Mouse (Mus musculus) ovary, postnatal 10 days (tissue): ENCODE data around the gene Mapk8ip2.

Experiments used
- DNase-seq: peaks from one replicate; pipeline ENCODE4 v3.0.0; 2022; ENCODE audit warnings: low spot score

Gene Mapk8ip2

DNA sequence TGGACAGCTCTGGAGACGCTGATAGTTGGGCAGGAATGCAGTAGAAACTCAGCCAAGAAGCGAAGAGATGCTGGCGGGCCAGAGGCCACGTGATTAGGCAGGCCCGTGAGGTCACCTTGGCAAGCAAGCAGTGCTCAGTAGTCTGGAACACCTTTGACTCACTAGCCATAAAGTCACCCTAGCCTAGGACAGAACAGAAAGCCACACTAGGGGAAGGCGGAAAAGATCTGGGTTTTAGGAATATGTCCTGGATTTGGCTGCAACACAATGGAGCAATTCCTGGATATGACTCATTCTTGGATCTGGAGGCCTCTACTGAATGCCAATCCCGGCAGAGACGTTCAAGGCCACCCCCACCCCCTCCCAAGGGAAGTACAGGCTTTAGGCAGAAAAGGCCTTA, 26.9 kb downstream of the Mapk8ip2 start:
- DNase-seq, result no peak

DNA sequence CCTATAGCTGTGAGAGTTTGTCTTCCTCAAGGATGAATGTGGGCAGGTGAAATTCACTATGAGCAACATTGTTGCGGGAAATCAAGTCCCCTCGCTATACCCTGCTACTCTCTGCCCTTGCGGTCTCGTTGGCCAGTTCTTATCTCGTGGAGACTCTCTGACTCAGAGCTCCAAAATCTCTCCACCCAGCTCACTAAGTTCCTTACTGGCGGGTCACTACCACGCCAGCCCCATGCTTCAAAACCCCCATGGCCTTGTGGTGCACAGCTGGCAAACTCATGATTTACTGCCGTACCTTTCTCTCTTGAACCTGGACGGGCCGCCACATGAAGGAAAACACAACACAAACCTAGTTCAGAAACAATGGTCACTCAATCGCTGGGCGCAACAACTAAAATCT, 34.5 kb downstream of the Mapk8ip2 start:
- no peak for DNase-seq

DNA sequence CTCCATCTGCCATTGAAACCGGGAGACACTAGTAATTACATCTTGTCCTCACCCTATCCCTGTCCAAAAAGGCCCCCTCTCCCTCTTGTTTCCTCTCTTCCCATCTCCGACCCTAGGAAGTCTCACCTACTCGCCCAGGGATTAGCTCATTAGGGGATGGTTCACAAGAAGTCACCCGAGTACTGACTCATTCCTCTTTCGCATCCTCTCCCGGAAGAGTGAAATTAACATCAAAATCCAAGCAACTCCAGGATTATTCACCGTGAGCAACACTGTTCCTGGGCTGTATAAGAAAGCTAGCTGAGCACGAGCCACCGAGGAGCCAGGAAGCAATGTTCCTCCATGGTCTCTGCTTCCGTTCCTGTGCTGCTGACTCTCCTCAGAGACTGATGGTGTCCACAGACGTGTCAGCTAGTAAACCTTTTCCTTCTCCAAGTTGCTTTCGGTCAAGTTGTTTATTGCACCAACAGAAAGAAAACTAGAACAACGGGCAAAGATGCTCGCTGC, 35.0 kb downstream of the Mapk8ip2 start:
- no peak for DNase-seq

DNA sequence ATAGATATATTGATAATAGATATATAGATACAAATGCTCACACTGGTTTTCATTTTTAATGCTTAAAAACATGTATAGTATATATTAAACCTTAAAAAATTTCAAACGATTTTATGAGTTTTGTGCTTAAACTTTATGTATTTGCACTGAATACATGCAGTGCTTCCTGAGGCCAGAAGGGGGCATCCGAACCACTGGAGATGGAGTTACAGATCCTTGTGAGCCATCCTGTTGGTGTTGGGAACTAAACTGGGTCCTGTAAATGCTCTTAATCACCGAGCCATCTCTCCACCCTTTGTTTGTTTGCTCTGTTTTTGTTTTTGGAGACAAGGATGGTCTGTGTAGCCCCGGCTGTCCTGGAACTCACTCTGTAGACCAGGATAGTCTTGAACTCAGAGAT, 41.3 kb downstream of the Mapk8ip2 start:
- no peak for DNase-seq

DNA sequence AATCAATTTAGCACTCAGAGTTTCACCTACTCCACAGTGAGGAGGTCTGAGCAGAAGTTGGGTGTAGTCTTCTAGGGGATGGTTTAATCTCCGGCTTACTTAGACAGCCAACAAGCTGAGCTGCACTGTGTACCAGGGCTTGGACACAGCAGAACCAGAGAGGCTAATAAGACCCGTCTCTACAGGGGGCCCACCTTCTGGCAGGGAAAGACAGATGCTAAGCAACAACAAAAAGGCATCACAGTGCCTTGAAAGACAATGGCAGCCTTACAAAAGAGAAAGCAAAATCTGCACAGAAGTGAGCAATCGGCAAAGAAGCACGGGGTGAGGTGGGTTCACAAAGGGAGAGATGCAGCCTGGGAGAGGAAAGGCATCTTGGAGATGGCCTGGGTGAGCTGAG, 42.4 kb downstream of the Mapk8ip2 start:
- DNase-seq, result no peak

DNA sequence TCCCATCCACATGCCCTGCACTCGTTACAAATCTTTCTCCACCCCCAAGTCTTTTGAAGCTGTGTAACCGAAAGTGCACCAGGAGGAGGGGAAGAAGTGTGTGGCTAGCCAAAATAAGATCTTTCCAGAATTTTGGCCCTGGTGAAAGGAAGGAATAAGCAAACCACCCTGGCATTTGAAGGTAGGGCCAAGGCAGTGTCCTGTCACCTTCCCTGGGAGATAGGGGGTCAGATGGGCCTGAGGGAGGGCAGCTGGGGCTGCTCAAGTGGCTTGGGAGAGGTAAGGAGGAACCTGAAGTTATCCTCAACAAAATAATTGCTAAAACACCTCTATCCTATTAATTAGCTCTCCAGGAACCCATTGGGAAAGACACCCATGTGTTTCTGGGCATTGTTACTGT, 43.1 kb downstream of the Mapk8ip2 start:
- no peak for DNase-seq

DNA sequence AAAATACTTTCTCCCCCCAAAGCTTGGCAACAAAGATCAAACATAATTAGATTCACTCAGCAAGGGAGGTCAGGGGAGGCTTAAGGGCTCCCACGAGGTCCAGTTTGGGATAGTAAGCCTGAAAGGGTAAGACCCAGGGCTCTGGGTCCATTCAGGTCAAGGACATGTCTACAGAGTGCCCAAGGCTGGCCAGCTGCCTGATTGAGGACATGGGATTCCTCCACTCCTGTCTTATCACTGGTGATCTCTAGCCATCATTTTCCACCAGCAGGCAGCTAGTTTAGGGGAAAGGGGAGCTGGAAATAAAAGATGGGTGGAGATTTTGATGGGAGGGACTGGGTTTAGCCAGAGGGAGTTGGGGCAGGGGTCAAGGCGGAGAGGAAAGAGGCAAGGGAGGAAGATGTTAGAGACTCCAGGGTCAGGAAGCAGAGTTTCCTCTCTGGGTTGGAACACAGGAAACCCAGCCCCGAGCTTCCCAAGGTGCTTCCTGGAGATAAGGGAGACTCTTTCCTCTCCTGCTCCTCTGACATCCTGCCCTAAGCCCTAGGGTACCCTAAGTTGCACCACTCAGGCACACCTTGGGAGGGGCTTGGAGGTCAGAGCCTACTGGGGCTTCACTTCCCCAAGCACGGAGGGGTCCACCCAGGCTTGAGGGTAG, 43.8 kb downstream of the Mapk8ip2 start:
- no peak for DNase-seq

DNA sequence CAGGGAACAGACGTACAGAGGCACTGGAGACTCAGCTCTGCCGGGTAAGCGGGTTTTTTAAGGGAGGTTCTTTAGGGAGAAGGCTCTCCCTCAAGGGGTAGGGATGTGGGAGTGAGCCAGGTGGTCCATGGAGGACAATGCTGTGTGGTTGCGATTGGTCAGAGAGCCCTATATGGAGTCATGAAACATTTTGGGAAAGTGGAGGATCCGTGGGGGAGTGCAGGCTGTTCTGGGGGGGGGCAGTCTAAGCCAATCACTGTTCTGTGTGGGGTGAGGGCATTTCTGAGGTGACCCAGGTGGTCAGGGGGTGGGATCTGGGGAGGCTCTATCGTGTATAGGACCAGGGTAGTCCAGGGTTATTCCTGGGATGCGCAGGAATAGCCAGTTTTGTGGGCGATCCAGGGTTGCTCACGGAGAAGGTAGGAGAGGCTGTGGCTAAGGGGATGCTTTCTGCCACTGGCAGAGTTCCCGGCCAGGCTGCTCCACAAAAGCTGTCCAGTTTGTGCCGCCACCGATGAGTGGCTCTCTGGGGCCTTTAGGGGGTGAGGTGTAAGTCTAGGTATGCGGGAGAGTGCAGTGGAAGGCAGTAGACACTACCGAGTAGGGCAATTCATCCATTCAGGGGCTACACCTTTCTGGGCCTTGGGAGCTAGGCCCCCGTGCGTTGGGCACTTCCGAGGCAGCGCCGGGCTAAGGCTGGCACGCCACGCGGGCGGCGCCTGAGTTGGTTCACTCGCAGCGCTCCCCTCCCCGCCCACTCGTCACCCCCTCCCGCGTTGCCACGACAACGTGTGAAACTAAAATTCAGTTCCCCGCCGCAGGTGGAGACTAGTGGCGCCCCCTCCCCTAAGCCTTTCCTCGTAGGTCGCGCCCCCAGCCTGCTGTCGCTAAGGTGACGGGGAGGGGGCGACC, 44.6 kb downstream of the Mapk8ip2 start:
- DNase-seq, result no peak

DNA sequence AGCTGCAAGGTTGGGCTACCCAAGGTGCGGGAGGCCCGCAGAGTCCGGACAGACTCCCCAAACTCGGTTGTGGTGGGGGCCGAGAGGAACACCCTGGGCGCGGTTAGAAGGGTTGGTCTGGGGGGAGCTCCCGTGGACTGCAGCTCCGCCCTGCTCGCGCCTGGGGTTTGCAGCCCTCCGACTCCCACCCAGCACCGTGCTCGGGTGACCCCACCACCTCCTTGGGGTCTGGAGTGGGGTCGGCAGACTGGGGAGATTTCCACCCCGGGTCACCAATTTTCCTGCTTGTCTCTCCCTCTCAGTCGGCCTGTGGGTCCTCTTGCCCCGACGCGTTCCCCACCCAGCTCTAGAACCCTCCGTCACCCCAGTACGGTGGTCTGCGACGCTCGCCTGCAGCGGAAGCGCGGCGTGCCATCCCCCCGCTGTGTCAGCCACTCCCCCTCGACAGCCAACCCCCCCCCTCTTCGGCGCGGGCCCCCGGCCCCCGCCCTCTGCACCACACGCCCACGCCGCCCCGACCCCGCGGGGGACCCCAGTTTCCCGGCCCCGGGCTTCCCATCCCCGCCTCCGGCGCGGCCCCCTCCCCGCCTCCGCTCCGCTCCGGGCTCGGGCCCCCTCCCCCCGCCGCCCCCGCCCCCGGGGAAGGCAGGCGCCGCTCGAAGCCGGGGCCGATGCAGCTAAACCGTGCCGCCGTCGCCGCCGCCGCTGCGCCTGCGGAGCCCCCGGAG, 45.4 kb downstream of the Mapk8ip2 start, which contains the start of gene Shank3:
Shank3 (plus strand) TSS at position 663 of the 728 bp plus-strand sequence.
- DNase-seq, result no peak

DNA sequence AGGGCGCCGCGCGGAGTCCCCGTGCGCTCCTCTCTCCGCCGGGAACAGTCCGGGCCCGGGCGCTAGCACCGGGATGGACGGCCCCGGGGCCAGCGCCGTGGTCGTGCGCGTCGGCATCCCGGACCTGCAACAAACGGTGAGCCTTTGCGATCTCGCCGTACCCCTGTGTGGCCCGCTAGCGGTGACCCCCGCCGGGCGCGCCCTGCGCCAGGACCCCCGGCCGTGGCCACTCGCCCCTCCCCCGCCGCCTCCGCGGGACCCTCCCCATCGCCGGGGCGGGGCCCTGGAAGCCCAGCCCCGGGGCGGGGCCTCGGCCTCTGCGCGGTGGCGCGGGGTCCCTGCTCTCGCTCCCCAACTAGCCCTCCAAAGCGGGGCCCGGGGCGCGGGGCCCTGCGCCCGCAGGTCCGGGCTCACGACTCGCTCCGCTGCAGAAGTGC, 46.1 kb downstream of the Mapk8ip2 start:
- DNase-seq, result no peak

DNA sequence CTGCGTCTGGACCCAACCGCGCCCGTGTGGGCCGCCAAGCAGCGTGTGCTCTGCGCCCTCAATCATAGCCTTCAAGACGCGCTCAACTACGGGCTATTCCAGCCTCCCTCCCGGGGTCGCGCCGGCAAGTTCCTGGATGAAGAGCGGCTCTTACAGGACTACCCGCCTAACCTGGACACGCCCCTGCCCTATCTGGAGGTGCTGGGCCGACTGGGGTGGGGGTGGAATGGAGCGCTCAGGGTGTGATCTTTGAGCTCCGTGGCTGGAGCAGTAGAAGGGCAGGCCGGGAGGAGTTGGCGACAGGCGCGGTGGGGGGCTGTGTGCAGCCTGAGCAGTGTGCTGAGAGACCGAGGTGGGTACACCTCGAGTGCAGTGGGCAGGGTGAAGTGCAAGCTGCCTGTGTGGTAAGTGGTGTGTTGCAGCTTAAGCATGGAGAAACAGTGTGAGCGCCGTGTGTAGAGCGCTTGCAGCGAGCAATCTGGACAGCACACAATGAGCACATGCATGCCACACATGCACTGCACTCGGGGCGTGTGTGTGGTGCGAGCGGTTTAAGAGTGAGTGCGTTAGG, 46.6 kb downstream of the Mapk8ip2 start:
- DNase-seq, result no peak

DNA sequence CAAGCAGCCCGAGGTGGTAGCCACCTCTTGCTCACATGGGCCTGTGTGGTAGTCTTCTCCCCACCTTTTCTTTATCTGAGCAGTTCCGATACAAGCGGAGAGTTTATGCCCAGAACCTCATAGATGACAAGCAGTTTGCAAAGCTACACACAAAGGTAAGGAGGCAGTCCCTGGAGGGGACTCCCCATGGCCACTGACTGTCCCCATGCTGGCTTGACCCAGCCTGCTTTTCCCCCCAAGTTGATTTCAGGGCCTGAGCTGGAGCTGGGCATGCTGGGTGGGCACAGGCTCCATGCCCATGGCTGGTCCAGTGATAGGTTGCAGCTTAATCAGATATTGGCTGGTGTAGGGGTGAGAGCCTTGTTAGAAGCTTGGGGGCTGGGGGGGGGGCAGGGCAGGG, 47.6 kb downstream of the Mapk8ip2 start:
- DNase-seq, result no peak

DNA sequence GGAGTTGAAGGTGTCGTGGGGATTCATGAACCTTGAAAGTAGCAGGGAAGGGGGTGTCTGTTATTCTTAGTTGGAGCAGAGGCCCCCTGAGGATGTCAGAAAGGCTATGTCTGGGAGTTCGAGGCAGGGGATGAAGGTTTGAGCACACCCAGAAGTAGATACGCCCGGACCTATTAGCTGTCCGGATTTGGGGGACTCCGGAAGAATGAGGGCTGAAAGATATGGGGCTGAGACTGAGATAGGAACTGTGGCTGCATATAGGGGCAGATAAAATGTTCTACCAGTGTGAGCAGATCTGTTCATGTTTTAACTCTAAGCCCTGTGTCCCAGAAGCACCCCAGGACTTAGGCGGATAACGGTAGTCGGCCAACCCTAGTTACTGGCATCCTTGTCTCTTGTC, 51.1 kb downstream of the Mapk8ip2 start:
- DNase-seq, result no peak

DNA sequence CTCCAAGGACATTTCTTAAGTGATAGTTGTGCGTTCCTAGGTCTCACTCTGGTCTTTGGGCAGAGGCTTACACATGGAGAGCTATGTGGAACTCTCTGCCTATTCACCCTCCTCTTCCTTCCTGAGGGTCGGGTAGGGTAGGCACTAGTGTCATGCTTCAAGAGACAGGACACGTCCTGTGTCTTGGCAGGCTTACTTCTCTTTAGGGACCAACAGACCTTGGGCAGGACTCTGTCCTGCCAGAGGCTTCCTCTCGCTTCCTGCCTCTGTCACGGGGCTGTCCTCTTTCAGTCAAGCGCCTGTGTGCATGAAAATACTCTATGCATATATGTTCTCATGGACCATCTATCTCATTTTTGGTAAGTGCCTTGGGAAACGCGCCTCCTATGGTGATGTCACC, 54.0 kb downstream of the Mapk8ip2 start:
- DNase-seq, result no peak

DNA sequence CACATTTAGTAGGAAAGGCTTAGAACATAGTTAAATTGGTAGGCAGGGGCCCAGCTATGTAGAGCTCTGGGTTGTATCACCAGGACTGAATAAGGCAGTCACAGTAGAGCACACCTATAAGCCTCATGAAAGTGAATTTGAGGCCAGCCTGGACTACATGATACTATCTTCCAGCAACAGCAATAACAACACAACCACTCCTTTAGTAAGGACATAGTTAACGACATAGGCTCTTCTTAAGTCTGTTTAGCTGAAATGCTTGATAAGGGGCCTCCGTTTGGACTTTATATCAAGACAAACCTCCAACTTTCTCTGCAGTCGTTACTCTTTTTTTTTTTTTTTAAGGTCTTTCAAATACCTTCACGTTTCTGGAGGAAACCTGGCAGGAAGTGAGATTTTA, 59.0 kb downstream of the Mapk8ip2 start:
- no peak for DNase-seq
